Mouse (Mus musculus) T-helper 17 cell (primary cell): Measurements from ENCODE around the gene Hvcn1.

Experiments
- in situ Hi-C, 2 experiments: fragments of 300-600 bp; cut with MboI, MseI; formaldehyde crosslinking; loops; 1 replicate in 1 of 2; 2 replicates in 1 of 2; pipeline ENCODE4 v1.15.1; 2025; ENCODE audit warnings: high pct_unique_total_duplicates in 2 of 2

Gene Hvcn1

GRCm38 (mm10) chr5:122206475-122206874 lies at the start of gene Hvcn1:
Gene Hvcn1 (plus strand): TSS chr5:122206804.
- in situ Hi-C loops, result loop anchor here in 1 of 2 experiments (10.0 kb wide), 1 partner anchor 562 kb away; no protein-coding TSS in a partner anchor

GRCm38 (mm10) chr5:122157827-122158381 lies 48.7 kb upstream of the Hvcn1 start, which contains the start of gene Ppp1cc:
Gene Ppp1cc (plus strand): TSS chr5:122158278.
- in situ Hi-C loops, result no loop called here

- in situ Hi-C loops, result no loop called here
Observed at GRCm38 (mm10) chr5:122158557-122159515, 47.8 kb upstream of the Hvcn1 start.

- in situ Hi-C loops, result loop anchor here in 1 of 2 experiments (10.0 kb wide), 1 partner anchor 48 kb away; no protein-coding TSS in a partner anchor
Observed at GRCm38 (mm10) chr5:122163194-122163593, 43.4 kb upstream of the Hvcn1 start.

GRCm38 (mm10) chr5:122164011-122164410 lies 42.6 kb upstream of the Hvcn1 start:
- in situ Hi-C loops, result loop anchor here in 1 of 2 experiments (10.0 kb wide), 1 partner anchor 49 kb away; no protein-coding TSS in a partner anchor

GRCm38 (mm10) chr5:122165233-122165915 lies 41.2 kb upstream of the Hvcn1 start:
- in situ Hi-C loops, result loop anchor here (5.0 to 10.0 kb wide), 2 partner anchors 51 to 72 kb away; no protein-coding TSS in a partner anchor

- in situ Hi-C loops, result loop anchor here (5.0 to 10.0 kb wide), 2 partner anchors 52 to 71 kb away; no protein-coding TSS in a partner anchor
Observed at GRCm38 (mm10) chr5:122166636-122167161, 39.9 kb upstream of the Hvcn1 start.

GRCm38 (mm10) chr5:122168344-122169069 lies 38.1 kb upstream of the Hvcn1 start:
- in situ Hi-C loops, result loop anchor here (5.0 to 10.0 kb wide), 2 partner anchors 54 to 69 kb away; no protein-coding TSS in a partner anchor

- in situ Hi-C loops, result no loop called here
Observed at GRCm38 (mm10) chr5:122171058-122171457, 35.5 kb upstream of the Hvcn1 start.

- in situ Hi-C loops, result no loop called here
Observed at GRCm38 (mm10) chr5:122175402-122175801, 31.2 kb upstream of the Hvcn1 start.

GRCm38 (mm10) chr5:122175961-122176360 lies 30.6 kb upstream of the Hvcn1 start:
- in situ Hi-C loops, result no loop called here

GRCm38 (mm10) chr5:122176398-122176797 lies 30.2 kb upstream of the Hvcn1 start:
- in situ Hi-C loops, result no loop called here

GRCm38 (mm10) chr5:122179665-122180064 lies 26.9 kb upstream of the Hvcn1 start:
- in situ Hi-C loops, result loop anchor here in 1 of 2 experiments (5.0 to 10.0 kb wide), 2 partner anchors 78 to 295 kb away; no protein-coding TSS in a partner anchor

- in situ Hi-C loops, result loop anchor here in 1 of 2 experiments (5.0 to 10.0 kb wide), 2 partner anchors 73 to 300 kb away; no protein-coding TSS in a partner anchor
Observed at GRCm38 (mm10) chr5:122184283-122184806, 22.3 kb upstream of the Hvcn1 start.

- in situ Hi-C loops, result loop anchor here (5.0 to 10.0 kb wide), 3 partner anchors 72 to 300 kb away; partner anchors contain the start of gene Myl2 (in 1 of the 2)
Observed at GRCm38 (mm10) chr5:122184858-122185257, 21.7 kb upstream of the Hvcn1 start.

- in situ Hi-C loops, result loop anchor here (5.0 to 10.0 kb wide), 2 partner anchors 87 to 304 kb away; partner anchors contain the start of gene Myl2 (in 1 of the 2)
Observed at GRCm38 (mm10) chr5:122189115-122189514, 17.5 kb upstream of the Hvcn1 start.

- in situ Hi-C loops, result no loop called here
Observed at GRCm38 (mm10) chr5:122190465-122190864, 16.1 kb upstream of the Hvcn1 start.

- in situ Hi-C loops, result no loop called here
Observed at GRCm38 (mm10) chr5:122191269-122192063, 15.1 kb upstream of the Hvcn1 start.

- in situ Hi-C loops, result no loop called here
Observed at GRCm38 (mm10) chr5:122192347-122192746, 14.3 kb upstream of the Hvcn1 start.
